Comparison of ENCODE assay signal across 24 mouse cellular contexts in the genomic region with DNA sequence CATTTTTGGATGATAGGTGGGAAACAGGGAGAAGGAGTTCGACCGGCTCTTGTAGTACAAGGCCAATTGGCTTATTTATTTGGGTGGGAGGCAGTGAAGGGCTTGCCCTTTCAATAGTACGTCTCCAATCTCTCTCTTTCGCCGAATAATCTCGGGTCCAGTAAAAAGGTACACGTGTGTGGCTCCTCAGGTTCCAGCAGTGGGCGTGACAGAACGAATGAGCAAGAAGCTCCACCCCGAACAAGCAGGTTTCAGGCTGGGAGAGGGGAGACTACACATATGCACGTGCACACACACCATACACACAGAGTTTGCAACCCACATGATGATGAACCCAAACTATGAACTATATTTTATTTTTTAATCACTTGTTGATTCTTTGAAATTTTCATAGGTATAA.
"Had no signal": no experiment of that assay in that cellular context is flagged by ENCODE, and none has a peak within 500 bp of the region (broad histone marks: within the 10 kb centered on the region; RNA-seq: fewer than 3 reads in every experiment).

No protein-coding gene starts in this region.

- H3K9ac ChIP-seq: heart, embryonic 12.5 days; hindbrain, embryonic 13.5 days; intestine, embryonic 15.5 days; kidney, embryonic 15.5 days; limb, embryonic 12.5 days; liver, embryonic 13.5 days; liver, embryonic 15.5 days had no signal

- H3K4me1 ChIP-seq: heart, embryonic 10.5 days; heart, embryonic 12.5 days; intestine, embryonic 15.5 days; limb, embryonic 12.5 days; liver, embryonic 13.5 days; liver, embryonic 15.5 days had no signal

- H3K9me3 ChIP-seq: heart, embryonic 10.5 days; hindbrain, embryonic 13.5 days; intestine, embryonic 15.5 days; kidney, embryonic 15.5 days; limb, embryonic 10.5 days; limb, embryonic 12.5 days; liver, embryonic 15.5 days had no signal

- H3K36me3 ChIP-seq: heart, embryonic 10.5 days; heart, embryonic 12.5 days; hindbrain, embryonic 10.5 days; hindbrain, embryonic 13.5 days; intestine, embryonic 15.5 days; kidney, embryonic 15.5 days; limb, embryonic 10.5 days; limb, embryonic 12.5 days; liver, embryonic 13.5 days; liver, embryonic 15.5 days had no signal

- H3K27ac ChIP-seq: gastrocnemius, adult 2 months; heart, adult 2 months; heart, embryonic 10.5 days; hindbrain, embryonic 10.5 days; hindbrain, embryonic 13.5 days; intestine, embryonic 15.5 days; kidney, embryonic 15.5 days; kidney, postnatal 0 days; layer of hippocampus, adult 2 months; left cerebral cortex, adult 2 months; limb, embryonic 10.5 days; limb, embryonic 12.5 days; liver, embryonic 13.5 days; liver, embryonic 15.5 days had no signal

- H3K4me3 ChIP-seq: gastrocnemius, adult 2 months; heart, adult 2 months; heart, embryonic 10.5 days; heart, embryonic 12.5 days; hindbrain, embryonic 10.5 days; hindbrain, embryonic 13.5 days; intestine, embryonic 15.5 days; kidney, embryonic 15.5 days; layer of hippocampus, adult 2 months; left cerebral cortex, adult 2 months; limb, embryonic 10.5 days; limb, embryonic 12.5 days; liver, embryonic 13.5 days; liver, embryonic 15.5 days had no signal

- H3K27me3 ChIP-seq: heart, embryonic 12.5 days; hindbrain, embryonic 13.5 days; intestine, embryonic 15.5 days; limb, embryonic 12.5 days; liver, embryonic 13.5 days; liver, embryonic 15.5 days had no signal

- DNase-seq: gastrocnemius, adult 2 months; gastrocnemius, postnatal 10 days; gastrocnemius, postnatal 25 days; heart, adult 2 months; heart, postnatal 10 days; heart, postnatal 4 days; kidney, adult 18-20 months; kidney, adult 9 months; kidney, postnatal 14 days; kidney, postnatal 36 days; liver; liver, embryonic 13.5 days had no signal
